ENCODE assay signal across 20 mouse cellular contexts in genomic region chr2:109017018-109017707, GRCm38 (mm10).
DNase-seq lines count a peak whose midpoint lies in the region; ATAC-seq and TF ChIP-seq lines count a peak whose summit lies in the region.
"Had no signal": no experiment of that assay in that cellular context is flagged by ENCODE, and none has a peak within 500 bp of the region (broad histone marks: within the 10 kb centered on the region; RNA-seq: fewer than 3 reads in every experiment).

No protein-coding gene starts in this region.

- no peaks in the 10 kb centered on the region for H3K9me3 ChIP-seq in embryonic facial prominence, embryonic 13.5 days
- H3K9me3 ChIP-seq in limb, embryonic 10.5 days (replicated peaks): no peaks in the 10 kb centered on the region
- H3K9me3 ChIP-seq: forebrain, embryonic 12.5 days had no signal

- intact Hi-C loops in left cerebral cortex, postnatal 14 days (cut with DNase I): no loop called here

- H3K4me1 ChIP-seq in embryonic facial prominence, embryonic 13.5 days: peaks cover 16% of the 10 kb centered on the region
- peaks cover 11% of the 10 kb centered on the region for H3K4me1 ChIP-seq in limb, embryonic 10.5 days
- H3K4me1 ChIP-seq: forebrain, embryonic 12.5 days had no signal

- no peak overlapping the region for H3K27ac ChIP-seq in embryonic facial prominence, embryonic 13.5 days
- H3K27ac ChIP-seq in limb, embryonic 10.5 days: no peak overlapping the region
- H3K27ac ChIP-seq: forebrain, embryonic 12.5 days; hindbrain, postnatal 0 days; stomach, postnatal 0 days had no signal

- no peaks in the 10 kb centered on the region for H3K27me3 ChIP-seq in Patski
- no peaks in the 10 kb centered on the region for H3K27me3 ChIP-seq in embryonic facial prominence, embryonic 13.5 days
- H3K27me3 ChIP-seq in limb, embryonic 10.5 days (ENCODE audit: low read depth, poor library complexity, severe bottlenecking): no peaks in the 10 kb centered on the region
- H3K27me3 ChIP-seq: forebrain, embryonic 12.5 days had no signal

- POLR2A ChIA-PET in Patski (lab: Charles Lee): no interaction called here

- peak; percentile 89 for DNase-seq in 3T3-L1 (ENCODE audit: low read depth, low spot score)
- DNase-seq in Patski (ENCODE audit: low read depth, low spot score): no peak
- peak; percentile 36 for DNase-seq in limb, embryonic 10.5 days (ENCODE audit: low spot score)
- DNase-seq in cerebellum, adult 18-20 months: no peak
- no peak for DNase-seq in liver
- DNase-seq in lung, postnatal 10 days: no peak
- DNase-seq in left cerebral cortex, postnatal 14 days (ENCODE audit: low spot score in 2 of 2): no peak
- DNase-seq: adrenal gland, postnatal 25 days; cerebellum, adult 11 months; cerebellum, postnatal 14 days; heart, adult 18-20 months; heart, postnatal 4 days; kidney, adult 8-10 months; kidney, postnatal 25 days; liver, postnatal 0 days; lung, postnatal 36 days had no signal

- H3K4me3 ChIP-seq in embryonic facial prominence, embryonic 13.5 days: no peak overlapping the region
- H3K4me3 ChIP-seq in limb, embryonic 10.5 days: no peak overlapping the region
- H3K4me3 ChIP-seq: forebrain, embryonic 12.5 days had no signal

- in situ Hi-C loops in Patski (cut with MboI; ENCODE audit: low pct_unique_long_range_greater_than_20kb): no loop called here

- CTCF ChIA-PET in Patski (lab: Charles Lee): no interaction called here

- peak; percentile 32 for TF ChIP-seq CTCF in Patski (IDR thresholded peaks at IDR 0.05)

- H3K4me2 ChIP-seq in embryonic facial prominence, embryonic 13.5 days: no peak overlapping the region
- H3K4me2 ChIP-seq: forebrain, embryonic 12.5 days had no signal

- ATAC-seq in Patski: no peak
- peak; percentile 82 for ATAC-seq in embryonic facial prominence, embryonic 13.5 days (ENCODE audit: insufficient number of reproducible peaks, insufficient read depth, low FRiP score, low TSS enrichment, low read depth)
- ATAC-seq: hindbrain, postnatal 0 days; liver, postnatal 0 days had no signal

- no peaks in the 10 kb centered on the region for H3K36me3 ChIP-seq in embryonic facial prominence, embryonic 13.5 days
- H3K36me3 ChIP-seq in limb, embryonic 10.5 days: no peaks in the 10 kb centered on the region
- H3K36me3 ChIP-seq: forebrain, embryonic 12.5 days had no signal

- no peak overlapping the region for H3K9ac ChIP-seq in embryonic facial prominence, embryonic 13.5 days
- H3K9ac ChIP-seq: forebrain, embryonic 12.5 days; liver, postnatal 0 days had no signal

- 31% methylated on average over 1 of the region's 1 CpGs for WGBS in embryonic facial prominence, embryonic 13.5 days
- WGBS in limb, embryonic 10.5 days: 87% methylated on average over 1 of the region's 1 CpGs

Comparison
In these comparisons a context has a peak if more than half of its experiments do, and no peak if none do; other contexts are left out.
1. DNase-seq: peak in 3T3-L1 (single experiment) and limb, embryonic 10.5 days (single experiment); none in Patski (single experiment), cerebellum, adult 18-20 months (0 of 2), liver (single experiment), lung, postnatal 10 days (single experiment) and left cerebral cortex, postnatal 14 days (0 of 2).